Mouse (Mus musculus): Measurements from ENCODE around the gene Smurf2.

Gene Smurf2

GRCm38 (mm10) chr11:106778589-106779387 is 141.7 kb downstream of the Smurf2 start:
- in situ Hi-C loops (cut with MseI, MboI) = no loop called here

- in situ Hi-C loops (cut with MseI, MboI) = no loop called here
Measured at GRCm38 (mm10) chr11:106778132-106778531, 142.4 kb downstream of the Smurf2 start.

GRCm38 (mm10) chr11:106777395-106777794 is 143.1 kb downstream of the Smurf2 start:
- in situ Hi-C loops (cut with MseI, MboI) = no loop called here

GRCm38 (mm10) chr11:106776960-106777359 is 143.6 kb downstream of the Smurf2 start:
- in situ Hi-C loops (cut with MseI, MboI) = no loop called here

GRCm38 (mm10) chr11:106773061-106773460 is 147.5 kb downstream of the Smurf2 start:
- in situ Hi-C loops (cut with MseI, MboI) = no loop called here

GRCm38 (mm10) chr11:106770195-106770974 is 150.1 kb downstream of the Smurf2 start:
- in situ Hi-C loops (cut with MseI, MboI) = no loop called here
